Mouse (Mus musculus) gonadal fat pad, adult 2 months (tissue): Measurements from ENCODE around the gene Grcc10. TPM values are rescaled to one million over a fixed set of nuclear protein-coding genes. Genes with fewer than 3 reads are reported as not detected.

ENCODE experiments used
- DNase-seq: peaks from one replicate; pipeline ENCODE4 v3.0.0-alpha.2; 2012; ENCODE audit warnings: low read depth
- polyA plus RNA-seq: library from polyadenylated mRNA; depleted of rRNA; stranded (reverse); fragments of >200 nt; gene quantifications from 2 replicates; pipeline ENCODE4 v1.2.3, GENCODE M21; 2012; rRNA removed

The Grcc10 gene
- polyA plus RNA-seq: 329 and 371 TPM in 2 replicates

GRCm38 (mm10) chr6:124740888-124741761 lies at the start of gene Grcc10:
Gene Grcc10 (minus strand): TSS chr6:124741374.
- DNase-seq: no peak

- DNase-seq: no peak
These were observed 48.9 kb upstream of the Grcc10 start for GRCm38 (mm10) chr6:124790121-124790520.

GRCm38 (mm10) chr6:124789519-124789918 lies 48.3 kb upstream of the Grcc10 start:
- DNase-seq: no peak

GRCm38 (mm10) chr6:124787722-124788121 lies 46.5 kb upstream of the Grcc10 start:
- no peak for DNase-seq

- DNase-seq: no peak
These were observed 45.7 kb upstream of the Grcc10 start for GRCm38 (mm10) chr6:124786756-124787420.

GRCm38 (mm10) chr6:124782436-124782835 lies 41.3 kb upstream of the Grcc10 start:
- no peak for DNase-seq

- DNase-seq: no peak
These were observed 39.7 kb upstream of the Grcc10 start for GRCm38 (mm10) chr6:124780917-124781316.

GRCm38 (mm10) chr6:124779984-124780416 lies 38.8 kb upstream of the Grcc10 start:
- no peak for DNase-seq

GRCm38 (mm10) chr6:124779222-124779983 lies 38.2 kb upstream of the Grcc10 start, which contains the start of gene Lrrc23:
Gene Lrrc23 (minus strand): TSS chr6:124779727.
- DNase-seq: no peak

- DNase-seq: no peak
These were observed 29.3 kb upstream of the Grcc10 start for GRCm38 (mm10) chr6:124770511-124770910.

GRCm38 (mm10) chr6:124770013-124770412 lies 28.8 kb upstream of the Grcc10 start:
- DNase-seq: no peak

GRCm38 (mm10) chr6:124769101-124769765 lies 28.1 kb upstream of the Grcc10 start, which contains the start of gene Eno2:
Gene Eno2 (minus strand): TSS chr6:124769673.
- DNase-seq: no peak

- no peak for DNase-seq
These were observed 27.5 kb upstream of the Grcc10 start for GRCm38 (mm10) chr6:124768704-124769044.

- DNase-seq: no peak
These were observed 26.9 kb upstream of the Grcc10 start for GRCm38 (mm10) chr6:124767920-124768703.

- DNase-seq: no peak
These were observed 26.4 kb upstream of the Grcc10 start for GRCm38 (mm10) chr6:124767536-124767919.

GRCm38 (mm10) chr6:124765951-124766350 lies 24.8 kb upstream of the Grcc10 start:
- DNase-seq: no peak

GRCm38 (mm10) chr6:124759259-124759658 lies 18.1 kb upstream of the Grcc10 start:
- DNase-seq: no peak

GRCm38 (mm10) chr6:124758849-124759232 lies 17.7 kb upstream of the Grcc10 start:
- DNase-seq: no peak

- no peak for DNase-seq
These were observed 17.0 kb upstream of the Grcc10 start for GRCm38 (mm10) chr6:124757909-124758848.
